Mouse (Mus musculus): Measurements from ENCODE around the gene Ppp1r21.

GRCm38 (mm10) chr17:88531176-88531575 is 1.3 kb downstream of the Ppp1r21 start:
- no peak for TF ChIP-seq CTCF (IDR thresholded peaks at IDR 0.05; ENCODE audit: extremely low read depth, insufficient read depth, low read length)
- TF ChIP-seq POLR2A (IDR thresholded peaks at IDR 0.05; ENCODE audit: extremely low read depth, insufficient read depth, low read length): no peak
